Mouse (Mus musculus) olfactory bulb, adult 2 months (tissue): ENCODE data around the gene Tctn1.

Source experiments
- CTCF ChIP-seq: fragments of 200-500 bp; IDR thresholded peaks from 2 replicates; pipeline ENCODE4 v1.5.1; 2012; ENCODE audit warnings: low read depth, mild to moderate bottlenecking, low read length, moderate library complexity; ENCODE audit not compliant: insufficient read depth
- POLR2A ChIP-seq: fragments of 200-500 bp; IDR thresholded peaks from 2 replicates; pipeline ENCODE4 v1.6.1; 2012; ENCODE audit warnings: mild to moderate bottlenecking, low read depth, low read length, moderate library complexity; ENCODE audit not compliant: insufficient read depth

- TF ChIP-seq CTCF (no peak), POLR2A (no peak)
Observed at GRCm38 (mm10) chr5:122246547-122247167, 17.6 kb downstream of the Tctn1 start.
